Mouse (Mus musculus) skeletal muscle tissue, adult 2 months (tissue): ENCODE data around the gene Kif5c.

Source experiments
- DNase-seq: peaks from one replicate; pipeline ENCODE4 v3.0.0-alpha.2; 2012; ENCODE audit warnings: low read depth, low spot score

Gene Kif5c

DNA sequence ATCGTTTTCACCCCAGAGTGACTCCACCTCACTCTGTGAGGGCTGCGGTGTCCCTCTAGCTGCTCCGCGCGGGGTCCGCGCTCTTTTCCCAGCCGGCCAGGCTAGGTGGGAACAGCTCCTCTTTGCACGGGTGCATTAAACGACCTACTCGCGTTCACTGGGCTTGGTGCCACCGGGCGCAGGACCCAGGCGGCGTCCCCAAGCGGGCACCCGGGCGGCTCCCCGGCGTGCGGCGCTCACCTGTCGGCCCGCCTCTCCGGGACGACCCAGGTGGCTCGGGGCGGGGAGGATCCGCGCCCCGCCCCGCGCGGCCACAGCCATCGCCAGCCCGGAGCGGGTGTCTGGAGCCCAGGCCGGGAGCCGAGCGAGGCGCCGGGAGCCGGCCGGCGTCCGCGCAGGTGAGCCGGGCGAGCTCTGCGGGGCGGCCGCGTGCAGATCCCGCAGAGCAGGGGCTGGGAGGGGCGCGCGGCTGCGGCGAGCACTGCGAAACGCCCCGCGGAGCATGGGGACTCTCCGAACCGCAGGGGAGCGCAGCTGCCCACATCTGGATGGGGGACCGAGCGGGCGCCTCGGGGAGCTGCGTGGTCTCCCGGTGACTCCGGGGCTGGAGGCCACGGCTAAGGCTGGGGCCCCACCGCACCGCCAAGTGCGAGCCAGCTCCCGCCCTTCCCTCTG, 168.4 kb downstream of the Kif5c start, which contains the start of gene Lypd6b:
TSS of gene Lypd6b (plus strand) at position 313 of the 675 bp plus-strand sequence.
- DNase-seq, result no peak

DNA sequence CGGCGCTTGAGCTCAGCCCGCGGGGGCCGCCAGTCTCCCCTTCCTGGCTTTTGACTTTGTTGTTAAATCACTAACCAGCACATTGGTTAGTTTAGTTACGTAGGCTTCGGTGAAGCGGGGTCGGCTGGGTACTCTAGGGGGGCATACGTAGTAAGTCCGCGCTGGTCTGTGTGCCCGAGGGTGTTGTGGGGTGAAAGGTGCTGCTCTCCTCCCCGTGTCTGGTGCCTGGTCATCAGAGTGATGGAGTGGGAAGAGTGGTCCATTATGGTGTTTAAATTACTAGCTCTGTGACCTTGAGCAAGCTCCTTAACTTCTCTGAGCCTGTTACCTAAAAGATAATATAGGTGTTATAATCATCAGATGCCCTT, 168.9 kb downstream of the Kif5c start:
- no peak for DNase-seq

DNA sequence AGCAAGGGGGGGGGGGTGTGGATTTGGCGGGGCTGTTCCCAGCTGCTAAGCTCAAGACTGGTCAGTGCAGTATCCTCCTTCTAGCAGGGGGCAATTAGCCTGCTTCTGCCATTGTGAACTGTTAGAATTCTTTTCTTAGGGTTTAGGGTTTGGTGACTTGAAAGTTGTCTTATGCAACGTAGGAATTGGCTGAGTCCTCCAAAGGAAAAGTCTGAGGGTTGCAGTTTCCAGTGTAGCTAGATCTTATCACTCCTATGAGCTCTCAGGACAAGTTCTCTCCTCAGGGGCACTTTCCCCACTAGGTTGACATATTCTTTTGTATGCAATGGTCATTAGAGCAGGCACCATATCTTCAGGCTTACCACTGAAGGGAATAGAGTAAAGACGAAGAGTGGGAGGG, 169.5 kb downstream of the Kif5c start:
- no peak for DNase-seq

DNA sequence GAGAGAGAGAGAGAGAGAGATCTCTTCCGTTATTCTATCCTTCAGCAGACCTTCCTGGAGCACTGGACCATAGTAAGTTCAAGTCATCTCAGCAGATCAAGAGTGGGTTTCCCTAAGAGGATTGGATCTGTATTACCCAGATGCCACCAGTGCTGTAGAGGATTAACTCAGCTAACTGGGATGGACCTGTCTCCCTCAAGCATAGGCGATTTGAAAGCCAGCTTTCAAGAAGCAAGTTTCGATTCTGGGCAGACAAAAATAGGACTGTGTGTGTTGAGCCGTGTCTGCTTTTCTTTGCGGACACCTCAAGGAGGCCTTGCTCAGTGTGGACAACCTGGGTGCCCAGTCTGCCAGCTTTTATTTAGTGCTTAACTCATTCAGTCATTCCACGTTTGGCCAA, 170.0 kb downstream of the Kif5c start:
- DNase-seq, result no peak

DNA sequence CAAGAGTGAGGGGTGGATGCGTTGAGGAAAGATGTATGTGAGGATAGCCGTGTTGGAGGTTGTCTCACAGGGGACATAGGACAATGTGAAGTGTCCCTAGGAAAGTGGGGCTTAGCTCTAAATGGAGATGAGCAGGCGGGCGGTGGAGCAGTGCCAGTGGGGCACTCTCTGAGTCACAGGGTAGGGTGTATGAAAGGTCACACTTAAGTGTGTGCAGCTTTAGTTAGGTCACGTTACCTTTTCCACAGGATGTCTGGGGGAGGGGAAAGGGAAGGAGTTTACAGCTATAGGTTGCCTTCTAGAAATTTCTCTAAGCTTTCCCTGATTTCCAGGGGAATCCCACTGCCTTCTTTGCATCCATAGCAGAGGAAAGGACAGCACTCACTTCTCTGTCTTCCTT, 170.4 kb downstream of the Kif5c start:
- DNase-seq, result no peak

DNA sequence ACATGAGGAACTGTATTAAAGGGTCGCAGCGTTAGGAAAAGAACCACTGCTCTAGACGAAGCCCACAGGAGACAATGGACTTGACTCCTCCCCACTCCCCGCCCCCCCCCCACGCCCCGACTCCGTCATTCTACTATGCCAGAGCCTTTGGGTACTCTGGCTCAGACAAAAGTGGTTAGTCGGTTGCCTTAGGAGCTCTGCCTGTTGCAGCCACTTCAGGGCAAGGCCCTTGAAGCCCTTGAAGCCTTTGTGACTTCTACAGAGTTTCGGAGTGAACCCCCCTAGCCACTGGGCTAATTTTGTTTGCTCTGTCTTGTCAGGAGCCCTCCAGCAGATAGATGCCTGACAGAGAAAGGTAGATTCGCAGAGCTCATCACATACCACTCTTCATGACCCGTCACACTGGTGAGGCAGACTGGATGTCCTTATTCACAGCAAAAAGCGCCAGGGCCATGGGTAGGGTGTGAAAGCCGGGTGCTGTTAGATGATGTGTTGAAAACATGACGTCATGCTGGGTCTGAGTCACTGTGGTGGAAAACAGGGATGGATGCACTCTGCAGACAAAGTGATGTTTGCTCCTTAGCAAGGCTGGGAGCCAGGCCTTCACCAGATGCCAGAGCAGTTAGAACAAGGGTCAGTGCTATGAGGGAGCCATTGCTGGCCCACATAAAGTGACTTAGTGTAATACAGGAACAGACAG, 178.5 kb downstream of the Kif5c start:
- DNase-seq, result peak; percentile 18

DNA sequence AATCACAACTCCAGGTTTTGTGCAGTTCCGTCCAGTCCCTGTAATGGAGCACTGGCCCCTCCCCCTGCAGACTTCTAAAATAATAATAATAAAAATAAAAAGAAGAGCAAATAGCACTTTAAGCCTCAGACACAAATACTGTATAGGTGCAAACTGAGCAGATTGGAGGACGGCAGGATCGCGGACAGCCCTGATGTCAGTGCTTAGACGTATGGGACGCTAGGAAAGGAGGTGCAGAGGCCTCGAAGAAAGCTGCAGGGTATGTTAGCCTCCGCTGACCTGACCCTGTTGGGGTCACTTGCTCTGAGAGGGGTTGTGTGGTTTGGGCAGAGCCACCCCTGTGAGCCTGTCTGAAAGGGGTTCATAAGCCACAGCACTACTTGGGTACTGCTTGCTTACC, 185.3 kb downstream of the Kif5c start:
- DNase-seq, result no peak

DNA sequence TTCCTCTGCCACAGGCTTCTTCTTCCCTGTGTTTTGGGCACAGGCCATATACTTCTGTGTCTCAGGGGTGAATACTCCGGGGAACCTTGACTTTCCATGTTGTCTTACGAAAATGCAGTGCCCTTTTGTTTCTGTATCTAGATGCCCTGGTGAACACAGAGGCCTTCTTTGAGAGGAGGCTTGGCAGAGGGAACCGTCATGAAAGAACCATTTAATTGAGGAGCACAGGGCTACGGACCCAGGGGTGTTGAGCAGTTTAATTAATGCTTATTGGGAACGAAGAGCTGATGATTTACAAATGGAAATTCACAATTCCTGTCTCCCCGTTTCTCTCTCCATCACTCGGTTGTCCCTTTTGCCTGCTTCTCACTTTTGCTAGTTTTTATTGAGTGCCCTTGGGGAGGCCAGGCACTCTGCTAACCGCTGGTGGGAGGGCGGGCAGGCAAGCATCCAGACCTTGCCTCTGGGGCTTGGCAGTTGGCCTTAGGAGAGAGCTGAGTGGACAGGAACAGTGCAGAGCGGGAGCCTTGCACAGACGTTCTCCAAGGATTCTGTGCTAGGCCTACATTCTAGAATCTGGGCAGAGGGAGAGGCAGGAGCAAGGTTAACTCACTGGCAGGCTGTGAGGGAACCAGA, 186.8 kb downstream of the Kif5c start:
- no peak for DNase-seq

DNA sequence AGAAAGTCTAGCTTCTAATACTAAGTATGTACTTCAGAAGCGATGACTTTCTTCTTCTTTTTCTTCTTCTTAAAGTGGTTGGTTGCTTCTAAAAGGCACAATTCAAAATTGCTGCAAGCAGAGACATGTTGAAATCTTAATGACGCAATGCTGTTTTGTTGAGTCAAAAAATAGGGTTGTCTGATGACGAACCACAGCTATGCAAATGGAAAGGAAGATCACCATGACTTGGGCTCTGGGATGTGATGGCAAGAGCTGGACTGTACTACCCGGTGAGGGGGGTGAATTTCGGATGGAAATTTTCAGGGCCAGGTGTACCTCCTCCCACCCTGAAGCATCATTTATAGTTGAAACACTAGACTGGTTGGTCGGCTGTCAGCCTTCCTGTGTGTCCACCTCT, 190.4 kb downstream of the Kif5c start:
- no peak for DNase-seq

DNA sequence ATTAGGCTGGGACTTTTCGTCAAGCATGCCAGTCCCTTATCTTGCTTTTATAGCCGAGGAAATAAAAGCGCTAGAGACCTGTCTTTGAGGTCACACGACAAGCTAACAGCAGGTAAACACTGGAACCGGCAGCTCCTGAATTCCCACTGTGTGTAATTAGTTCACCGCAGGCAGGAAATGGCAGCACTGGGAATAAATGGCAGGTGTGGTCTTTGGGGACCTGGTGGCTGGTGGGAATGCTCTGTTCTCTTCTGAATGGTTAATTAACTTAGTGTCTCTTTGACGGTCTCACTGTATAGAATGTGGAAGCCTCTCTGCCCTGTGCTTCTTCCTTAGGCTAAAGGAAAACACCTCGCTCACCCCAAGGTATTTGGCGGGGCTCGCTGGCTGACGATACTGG, 192.3 kb downstream of the Kif5c start:
- no peak for DNase-seq

DNA sequence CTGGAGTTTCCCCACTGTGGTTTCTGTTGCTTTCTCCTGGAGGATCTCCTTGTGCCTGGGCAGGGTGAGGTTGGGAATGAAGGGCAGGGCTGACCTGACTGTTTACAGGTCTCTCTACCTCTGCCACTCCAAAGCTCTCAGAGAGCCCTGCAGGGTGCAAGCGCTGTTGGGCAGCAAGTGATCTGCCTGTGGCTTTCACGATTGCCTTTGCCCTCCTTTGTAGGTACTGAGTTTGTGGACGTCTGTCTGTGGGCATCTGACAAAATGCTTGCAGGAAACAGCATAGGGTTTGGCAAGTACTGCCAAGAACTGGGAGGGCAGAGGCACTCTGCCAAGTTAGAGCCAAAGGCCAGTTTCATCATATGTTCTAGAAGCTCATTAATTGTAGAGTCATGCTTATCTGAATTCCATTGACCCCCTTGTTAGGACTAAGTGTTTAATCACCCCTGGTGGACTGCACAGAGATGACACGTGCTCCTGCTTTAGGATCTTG, 192.8 kb downstream of the Kif5c start:
- DNase-seq, result peak; percentile 21

DNA sequence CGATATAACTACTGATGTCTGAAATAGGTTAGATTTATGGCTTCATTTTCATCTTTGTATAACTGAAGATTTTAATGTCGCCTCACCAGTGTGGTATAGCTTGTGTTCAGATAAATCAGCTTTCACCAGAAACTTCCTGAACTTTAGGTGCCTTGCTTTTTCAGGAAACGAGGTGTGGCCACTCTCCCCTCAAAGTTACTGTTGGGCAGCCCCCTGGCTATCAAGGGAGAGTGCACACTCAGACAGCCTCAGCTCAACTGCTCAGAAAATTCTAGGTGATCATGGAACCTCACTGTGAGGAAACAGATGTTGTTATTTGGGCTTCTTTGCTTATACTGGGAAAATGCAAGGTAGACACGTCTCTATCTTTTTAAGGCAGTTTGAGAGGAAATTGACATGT, 194.1 kb downstream of the Kif5c start:
- DNase-seq, result no peak

DNA sequence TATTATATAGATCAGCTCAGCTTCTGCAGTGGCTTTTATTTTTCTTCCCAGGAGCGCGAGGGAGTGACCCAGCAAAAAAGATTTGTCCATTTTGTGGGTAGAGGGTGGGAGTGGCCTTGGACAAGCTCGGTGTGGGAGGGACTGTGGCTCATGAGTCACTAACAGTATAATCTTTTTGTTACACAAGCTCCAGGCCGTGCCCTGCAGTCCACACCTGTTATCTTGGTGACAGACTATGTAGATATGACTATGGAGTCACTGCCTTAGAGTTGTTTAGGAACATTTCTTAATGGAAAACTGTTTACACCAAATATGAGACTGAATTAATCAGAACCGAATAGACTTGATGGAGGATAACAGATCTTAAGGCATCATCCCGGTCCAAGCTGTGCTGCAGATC, 194.9 kb downstream of the Kif5c start:
- no peak for DNase-seq

DNA sequence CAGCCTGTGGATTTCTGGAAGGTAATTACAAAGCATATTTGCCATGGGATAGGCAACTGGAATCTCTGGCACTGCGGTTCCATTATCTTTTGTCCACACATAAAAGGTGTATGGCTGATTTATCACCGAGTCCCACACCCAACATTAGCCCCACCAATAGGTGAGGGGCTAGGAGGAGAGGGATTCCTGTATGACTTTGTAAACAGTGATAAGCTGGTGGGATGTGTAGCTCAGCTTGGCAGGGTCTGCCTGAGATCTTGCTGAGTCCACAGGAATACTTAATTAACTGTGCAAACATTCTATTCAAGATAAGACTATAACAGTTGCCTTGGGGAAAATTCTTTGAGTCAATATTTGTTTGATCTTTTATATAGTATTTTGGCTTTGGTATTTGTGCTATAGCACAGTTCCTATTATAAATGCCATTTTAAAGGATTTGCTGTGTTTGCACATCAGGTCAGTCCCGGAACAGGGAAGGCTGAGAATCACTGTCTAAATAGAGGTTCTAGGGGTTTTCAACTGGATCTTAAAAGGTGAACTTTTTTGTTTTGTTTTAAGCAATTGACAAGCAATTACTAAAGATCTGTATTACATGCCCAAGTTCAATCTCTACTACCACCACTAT, 196.7 kb downstream of the Kif5c start:
- DNase-seq, result no peak

DNA sequence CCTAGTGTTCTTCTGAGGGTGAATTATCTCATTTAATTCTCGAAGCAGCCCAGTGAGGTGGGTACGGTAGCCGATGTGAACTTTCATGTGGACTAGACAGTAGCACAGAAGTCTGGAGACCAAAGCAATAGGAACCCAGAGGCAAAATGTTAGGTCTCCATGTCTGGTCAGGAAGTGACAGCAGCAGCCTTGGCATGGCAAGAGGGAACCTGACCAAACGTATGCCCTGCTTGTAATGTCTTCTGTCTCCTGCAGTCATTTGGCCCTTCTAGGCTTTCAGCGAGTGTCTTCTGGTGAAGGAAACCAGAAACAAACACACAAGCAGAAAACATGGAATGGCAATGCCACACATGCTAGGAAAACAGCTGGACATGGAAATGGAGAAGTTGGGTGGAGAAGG, 197.5 kb downstream of the Kif5c start:
- DNase-seq, result no peak

DNA sequence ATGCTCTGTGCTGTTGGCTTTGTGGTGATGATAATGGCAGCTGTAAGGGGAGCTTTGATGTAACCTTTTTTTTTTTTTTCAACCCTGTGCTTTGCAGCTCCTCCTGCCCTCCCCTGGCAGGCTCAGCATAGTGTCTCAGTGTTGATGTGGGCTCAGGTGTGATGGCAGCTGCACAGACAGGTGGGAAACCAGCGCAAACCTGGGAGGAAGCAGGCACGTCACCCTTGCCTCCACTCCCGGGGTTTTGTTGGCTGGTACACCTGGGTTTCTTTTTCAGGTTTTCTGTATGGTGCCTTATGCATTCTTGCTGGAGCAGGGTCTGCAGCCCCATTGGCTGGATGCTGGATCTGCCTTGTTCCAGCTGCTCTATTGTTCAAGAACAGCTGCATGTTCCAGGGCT, 198.1 kb downstream of the Kif5c start:
- no peak for DNase-seq

DNA sequence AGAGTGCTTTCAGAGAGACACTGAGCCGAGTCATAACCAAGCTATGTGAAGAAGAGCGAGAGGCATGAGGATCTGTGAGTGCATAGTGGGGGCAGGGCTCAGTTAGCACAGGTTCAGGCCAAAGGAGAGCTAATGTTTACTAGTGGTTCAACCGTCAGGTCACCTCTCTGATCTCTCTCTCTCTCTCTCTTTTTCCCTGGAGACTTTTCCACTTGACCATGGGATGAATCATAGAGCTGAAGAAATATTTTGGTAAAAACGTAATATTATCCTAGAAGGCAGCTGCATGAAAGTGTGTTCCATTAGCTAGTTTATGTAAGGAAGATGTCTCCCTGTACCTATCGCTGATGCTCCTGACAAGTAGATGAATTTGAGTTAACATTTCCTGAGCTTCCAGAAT, 199.0 kb downstream of the Kif5c start:
- no peak for DNase-seq

DNA sequence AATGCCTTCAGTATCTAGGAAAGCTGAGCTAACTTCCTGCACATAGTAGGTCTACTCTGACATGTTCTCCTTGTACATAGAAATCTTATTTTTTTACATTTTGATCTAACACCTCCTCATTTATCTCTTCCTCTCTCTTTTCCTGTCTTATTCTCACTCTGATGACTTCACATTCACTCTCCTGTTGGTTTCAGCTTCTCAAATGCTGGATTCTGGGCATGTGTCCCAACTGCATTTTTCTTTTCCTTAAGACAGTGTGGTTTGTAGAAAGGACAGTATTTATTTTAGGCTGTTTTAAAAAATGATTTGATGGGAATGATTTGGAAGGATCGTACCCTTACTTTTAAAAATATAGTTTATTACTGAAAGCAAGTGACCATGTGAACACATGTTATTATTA, 203.2 kb downstream of the Kif5c start:
- DNase-seq, result no peak
